Mouse (Mus musculus) R1 (cell line): Measurements from ENCODE around the gene Schip1.

Experiments used
- DNase-seq: peaks from one replicate; pipeline ENCODE4 v3.0.0-alpha.2; 2018; ENCODE audit warnings: low read depth, low spot score

The Schip1 gene

GRCm38 (mm10) chr3:68270246-68270645 lies 205.6 kb downstream of the Schip1 start:
- no peak for DNase-seq

DNA sequence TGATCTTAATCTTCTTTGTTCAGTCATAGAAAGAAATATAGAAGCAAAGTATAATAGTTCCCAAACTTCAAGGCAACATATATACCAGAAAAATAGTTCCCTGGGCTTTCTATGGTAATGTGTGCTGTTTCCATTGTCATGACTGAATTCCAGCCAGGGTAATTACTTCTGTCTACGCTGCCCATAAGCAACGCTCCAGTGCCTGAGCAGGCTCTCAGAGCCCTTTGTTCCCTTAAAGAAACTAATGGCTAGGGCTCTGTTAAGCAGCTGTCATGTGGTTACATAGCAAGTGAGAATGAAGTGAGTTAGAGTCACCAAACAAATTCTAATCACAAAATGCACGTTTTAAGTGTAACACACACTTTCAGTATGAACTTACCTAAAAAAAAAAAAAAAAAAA lies 206.9 kb downstream of the Schip1 start:
- DNase-seq: no peak

DNA sequence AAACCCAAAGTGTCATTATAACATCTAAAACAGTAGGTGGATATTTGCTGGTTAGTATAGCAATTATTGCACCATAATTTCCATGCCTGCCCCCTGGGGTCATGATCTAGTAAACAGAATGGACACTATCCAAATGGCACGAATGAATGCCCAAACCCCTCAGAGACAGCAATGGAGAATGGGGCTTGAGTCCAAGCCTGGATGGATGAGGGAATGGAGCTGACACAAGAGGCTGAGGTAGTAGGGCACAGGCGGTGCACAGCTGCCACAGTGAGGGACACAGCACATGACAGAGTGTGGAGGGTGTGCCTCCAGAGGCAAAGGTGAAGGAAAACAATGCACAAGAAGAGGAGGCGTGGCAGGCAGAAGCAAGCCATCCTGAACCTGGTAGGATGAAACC lies 207.3 kb downstream of the Schip1 start:
- DNase-seq: no peak

GRCm38 (mm10) chr3:68282844-68283594 lies 218.4 kb downstream of the Schip1 start:
- no peak for DNase-seq

GRCm38 (mm10) chr3:68283595-68283991 lies 219.0 kb downstream of the Schip1 start:
- DNase-seq: no peak

DNA sequence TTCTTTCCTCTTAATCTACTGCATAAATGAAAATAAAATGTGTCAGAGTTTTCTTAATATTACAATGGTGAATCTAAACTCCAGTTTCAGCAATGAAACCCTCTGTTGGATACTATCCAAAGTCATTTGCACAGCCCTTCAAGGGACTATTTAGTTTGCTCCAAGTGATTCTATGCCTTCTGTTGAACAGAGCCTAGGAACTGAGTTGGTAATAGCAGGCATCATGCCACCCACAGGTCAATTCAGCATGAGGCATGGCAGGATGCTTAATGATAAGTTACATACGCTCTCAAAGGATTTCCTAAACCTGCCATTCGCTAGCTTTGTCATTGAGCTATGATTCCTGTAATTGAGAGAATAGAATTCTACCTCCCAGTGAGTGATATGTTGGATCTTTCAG lies 219.9 kb downstream of the Schip1 start:
- no peak for DNase-seq

DNA sequence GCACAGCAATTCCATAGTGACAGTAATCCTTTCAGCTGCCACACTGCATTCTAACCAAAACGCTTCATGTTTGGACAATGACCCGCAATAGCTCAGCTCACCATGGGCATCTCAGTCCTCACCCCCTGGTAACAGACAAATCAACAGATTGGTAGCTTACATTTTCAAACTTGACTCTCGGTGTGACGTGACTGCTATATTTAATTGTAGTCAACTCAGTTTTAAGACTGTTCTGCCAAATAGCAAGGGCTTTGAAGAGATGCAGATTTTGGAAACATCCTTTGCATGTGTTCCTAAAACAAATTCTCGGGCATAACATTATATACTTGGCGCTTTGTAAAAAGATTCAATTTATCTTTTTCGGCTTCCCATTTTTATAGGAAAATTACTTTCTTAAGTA lies 232.2 kb downstream of the Schip1 start:
- no peak for DNase-seq

DNA sequence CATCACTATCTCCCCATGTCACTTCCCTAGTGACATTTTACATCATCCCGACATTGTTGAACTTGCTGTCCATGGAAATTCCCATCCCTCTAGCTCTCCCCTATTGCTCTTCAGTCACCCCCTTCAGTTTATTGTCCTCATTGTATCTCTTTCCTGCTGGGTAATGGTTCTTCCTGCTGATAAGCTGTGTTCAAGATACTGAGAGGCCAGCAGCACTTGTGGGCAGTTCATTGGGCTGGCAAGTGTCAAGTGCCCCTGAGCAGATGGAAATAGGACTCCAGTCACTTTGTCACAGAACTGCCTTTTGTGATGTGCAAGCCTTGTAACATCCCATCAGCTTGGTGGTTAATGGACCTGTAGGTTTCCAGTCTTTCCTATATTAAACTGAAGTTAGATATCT lies 241.0 kb downstream of the Schip1 start:
- DNase-seq: no peak

- DNase-seq: peak; percentile 76
Observed at GRCm38 (mm10) chr3:68306726-68307125, 242.1 kb downstream of the Schip1 start.

DNA sequence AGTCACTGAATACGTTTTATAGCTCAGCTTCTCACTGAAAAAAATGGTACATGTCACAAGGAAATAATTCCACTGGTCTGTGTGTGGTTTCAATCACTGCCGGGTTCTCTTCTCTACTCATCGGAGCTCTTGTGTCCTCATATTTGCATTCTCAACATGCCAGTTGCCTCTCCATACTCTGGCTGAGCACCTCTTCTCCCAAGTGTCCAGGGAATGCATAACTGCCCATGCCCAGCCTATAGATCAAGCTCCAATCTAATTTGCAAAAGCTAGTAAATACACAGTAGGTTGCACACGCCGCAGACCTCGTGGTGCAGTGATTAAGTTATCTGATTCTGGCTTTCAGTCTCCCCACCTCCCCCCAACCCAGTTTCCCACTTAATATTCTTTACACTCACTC lies 261.0 kb downstream of the Schip1 start:
- DNase-seq: no peak

GRCm38 (mm10) chr3:68332515-68332914 lies 267.9 kb downstream of the Schip1 start:
- DNase-seq: no peak

DNA sequence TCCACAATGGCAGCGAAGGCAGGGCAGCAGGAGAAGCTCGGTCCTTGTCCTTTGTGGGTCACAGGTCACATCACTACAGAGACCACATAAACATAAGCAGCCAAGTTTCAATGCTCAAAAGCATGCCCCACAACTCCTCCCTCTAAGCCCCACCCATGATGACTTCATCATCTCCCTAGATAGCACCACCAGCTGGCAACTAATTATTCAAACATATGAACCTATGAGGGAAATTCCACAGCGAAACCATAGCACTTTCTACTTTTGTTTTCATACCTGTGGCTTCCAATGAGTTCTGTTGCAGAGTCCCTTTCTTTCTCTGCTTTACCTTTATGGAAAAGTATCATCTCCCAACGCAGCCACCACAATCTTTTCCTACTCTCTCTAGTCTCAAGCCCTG lies 270.9 kb downstream of the Schip1 start:
- DNase-seq: no peak

GRCm38 (mm10) chr3:68350624-68351023 lies 286.0 kb downstream of the Schip1 start:
- no peak for DNase-seq

- DNase-seq: no peak
Observed at GRCm38 (mm10) chr3:68351461-68351860, 286.9 kb downstream of the Schip1 start.

DNA sequence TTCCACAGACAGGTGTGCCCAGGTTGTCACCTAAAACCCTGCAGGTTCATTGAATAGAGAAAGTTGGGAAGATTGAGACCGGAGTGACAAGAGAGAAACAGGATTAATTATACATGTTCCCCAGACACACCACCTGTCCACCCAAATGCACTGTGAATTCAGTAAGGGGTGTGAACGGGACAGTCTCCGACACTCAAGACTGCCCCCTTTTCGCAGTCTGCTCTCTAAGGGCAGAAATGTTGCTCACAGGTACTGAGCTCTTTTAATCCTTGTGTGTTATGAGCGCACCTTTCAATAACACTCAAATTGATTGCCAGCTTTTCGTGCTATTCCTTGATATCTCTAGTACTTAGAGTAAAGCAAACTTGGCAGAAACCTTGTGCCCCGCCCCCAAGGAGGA lies 288.4 kb downstream of the Schip1 start:
- DNase-seq: peak; percentile 44

GRCm38 (mm10) chr3:68353492-68353891 lies 288.9 kb downstream of the Schip1 start:
- no peak for DNase-seq

- no peak for DNase-seq
Observed at GRCm38 (mm10) chr3:68356516-68356915, 291.9 kb downstream of the Schip1 start.

DNA sequence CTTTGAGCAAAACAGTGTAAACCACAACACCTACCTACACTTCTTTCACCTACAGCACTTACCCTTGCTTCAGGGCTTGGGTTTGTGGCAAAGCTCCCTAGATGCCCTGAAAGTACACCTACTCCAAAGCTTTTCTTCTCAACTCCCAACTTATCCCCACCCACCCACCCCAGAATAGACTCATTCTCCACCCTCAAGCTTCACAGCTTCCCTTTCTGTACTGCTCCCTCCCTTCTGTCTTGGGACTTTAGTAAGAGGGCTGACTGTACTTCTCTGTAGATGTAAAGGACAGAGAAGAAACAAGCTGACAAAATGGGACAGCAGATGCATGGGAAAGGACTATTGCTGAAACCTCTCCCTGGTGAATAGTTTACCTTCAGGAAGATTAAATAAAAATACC lies 303.4 kb downstream of the Schip1 start:
- no peak for DNase-seq

DNA sequence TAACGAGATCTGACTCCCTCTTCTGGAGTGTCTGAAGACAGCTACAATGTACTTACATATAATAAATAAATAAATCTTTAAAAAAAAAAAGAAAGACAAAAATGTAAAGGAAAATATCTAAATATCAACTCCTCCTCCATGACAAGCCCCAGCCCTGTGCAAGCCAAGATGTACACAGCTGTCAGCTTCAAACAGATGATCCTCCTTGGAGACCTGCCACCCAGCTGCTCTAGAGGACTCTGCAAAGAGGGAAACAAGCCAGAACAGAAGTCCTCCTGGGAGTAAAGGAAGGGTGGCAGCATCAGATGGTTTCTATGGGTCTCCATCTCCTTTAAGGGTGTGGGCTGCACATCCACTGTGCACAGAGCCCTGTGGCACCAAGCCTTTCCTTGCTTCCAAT lies 308.3 kb downstream of the Schip1 start:
- no peak for DNase-seq

DNA sequence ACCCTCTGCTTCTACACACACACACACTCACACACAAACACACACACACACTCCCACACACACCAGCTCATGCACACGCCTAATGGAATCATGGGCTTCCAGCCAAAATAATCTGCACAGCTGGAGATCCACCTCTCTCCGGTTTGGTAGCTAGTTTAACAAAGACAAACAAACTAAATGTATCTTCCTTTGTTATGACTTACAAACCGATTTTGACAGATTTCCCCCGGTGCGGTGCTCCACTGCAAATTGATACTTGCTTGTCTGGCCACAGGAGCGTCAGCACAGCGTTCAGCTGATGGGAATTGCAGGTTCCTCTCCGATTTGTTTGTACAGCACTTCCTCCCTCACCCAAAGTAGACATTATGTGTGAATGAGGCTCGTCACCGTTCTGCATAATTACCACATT lies 310.5 kb downstream of the Schip1 start:
- DNase-seq: peak; percentile 14

GRCm38 (mm10) chr3:68377452-68378198 lies 313.0 kb downstream of the Schip1 start:
- DNase-seq: peak; percentile 17

DNA sequence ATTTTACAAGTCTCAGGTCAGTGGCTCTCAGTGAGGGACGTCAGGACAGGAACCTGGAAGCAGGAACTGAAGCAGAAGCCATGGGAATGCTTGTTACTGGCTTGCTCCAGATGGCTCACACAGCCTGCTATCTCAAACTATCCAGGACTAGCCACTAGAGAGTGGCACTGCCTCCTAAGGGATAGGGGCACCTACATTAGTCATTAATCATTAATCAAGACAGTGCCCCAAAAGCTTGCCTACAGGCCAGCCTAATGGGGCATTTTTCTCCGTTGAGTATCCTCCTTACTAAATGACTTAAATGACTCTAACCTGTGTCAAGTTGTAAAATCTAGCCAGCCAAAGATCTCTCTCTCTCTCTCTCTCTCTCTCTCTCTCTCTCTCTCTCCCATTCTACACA lies 314.2 kb downstream of the Schip1 start:
- DNase-seq: no peak

DNA sequence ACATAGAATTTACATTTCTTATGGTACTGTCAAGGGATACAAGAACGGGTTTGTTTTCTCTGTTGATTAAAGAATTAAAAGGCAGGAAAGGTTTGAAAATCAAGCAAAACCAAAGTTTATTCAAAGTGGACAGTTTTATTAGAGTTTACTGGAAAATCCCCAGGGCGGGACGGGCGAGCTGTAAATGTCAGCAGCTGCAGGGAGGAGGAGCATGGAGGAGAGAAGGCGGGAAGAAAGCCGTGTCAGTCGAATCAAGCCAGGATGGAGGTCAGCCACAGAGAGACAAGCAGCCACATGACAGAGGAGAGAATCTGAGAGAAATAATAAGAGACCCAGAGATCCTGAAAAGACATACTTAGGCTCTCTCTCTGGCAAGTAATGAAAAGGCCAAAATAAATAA lies 314.6 kb downstream of the Schip1 start:
- DNase-seq: peak; percentile 5
